Mouse (Mus musculus) thymus, postnatal 4 days (tissue): ENCODE measurements around the gene Fbxo40.

ENCODE experiments used
- DNase-seq: peaks from one replicate; pipeline ENCODE4 v3.0.0; 2021

Fbxo40 gene

GRCm38 (mm10) chr16:36989999-36990625 lies at the start of gene Fbxo40:
Gene Fbxo40 (minus strand): TSS chr16:36990467.
- no peak for DNase-seq

GRCm38 (mm10) chr16:37034751-37035150 lies 44.5 kb upstream of the Fbxo40 start:
- no peak for DNase-seq

- no peak for DNase-seq
Observed at GRCm38 (mm10) chr16:37031996-37032395, 41.7 kb upstream of the Fbxo40 start.

GRCm38 (mm10) chr16:37027581-37027980 lies 37.3 kb upstream of the Fbxo40 start:
- no peak for DNase-seq

- no peak for DNase-seq
Observed at GRCm38 (mm10) chr16:37012336-37012735, 22.1 kb upstream of the Fbxo40 start.

- no peak for DNase-seq
Observed at GRCm38 (mm10) chr16:37011922-37012289, 21.6 kb upstream of the Fbxo40 start.

GRCm38 (mm10) chr16:37011061-37011921 lies 21.0 kb upstream of the Fbxo40 start, which contains the start of gene Polq:
Gene Polq (plus strand): TSS chr16:37011786.
- peak; percentile 92 for DNase-seq

GRCm38 (mm10) chr16:37010370-37010769 lies 20.1 kb upstream of the Fbxo40 start:
- DNase-seq: peak; percentile 18

GRCm38 (mm10) chr16:37009262-37009661 lies 19.0 kb upstream of the Fbxo40 start:
- no peak for DNase-seq

GRCm38 (mm10) chr16:36999366-36999972 lies 9.2 kb upstream of the Fbxo40 start:
- no peak for DNase-seq

GRCm38 (mm10) chr16:36997650-36998049 lies 7.4 kb upstream of the Fbxo40 start:
- no peak for DNase-seq

GRCm38 (mm10) chr16:36989493-36989892 lies 774 bp downstream of the Fbxo40 start:
- no peak for DNase-seq

GRCm38 (mm10) chr16:36988066-36988465 lies 2.2 kb downstream of the Fbxo40 start:
- no peak for DNase-seq

- DNase-seq: no peak
Observed at GRCm38 (mm10) chr16:36987399-36987798, 2.9 kb downstream of the Fbxo40 start.

GRCm38 (mm10) chr16:36985636-36986042 lies 4.6 kb downstream of the Fbxo40 start:
- peak; percentile 26 for DNase-seq

GRCm38 (mm10) chr16:36983796-36984195 lies 6.5 kb downstream of the Fbxo40 start:
- DNase-seq: no peak

- no peak for DNase-seq
Observed at GRCm38 (mm10) chr16:36979127-36979526, 11.1 kb downstream of the Fbxo40 start.

GRCm38 (mm10) chr16:36963415-36963814 lies 26.9 kb downstream of the Fbxo40 start:
- DNase-seq: no peak

GRCm38 (mm10) chr16:36955106-36955505 lies 35.2 kb downstream of the Fbxo40 start:
- no peak for DNase-seq

GRCm38 (mm10) chr16:36951029-36951428 lies 39.2 kb downstream of the Fbxo40 start:
- no peak for DNase-seq

- DNase-seq: no peak
Observed at GRCm38 (mm10) chr16:36949614-36950336, 40.5 kb downstream of the Fbxo40 start.

GRCm38 (mm10) chr16:36947646-36948197 lies 42.5 kb downstream of the Fbxo40 start:
- DNase-seq: no peak
